Mouse (Mus musculus) thymus, adult 2 months (tissue): ENCODE results near the gene Exog.

Source experiments
- CTCF ChIP-seq: fragments of 200-500 bp; IDR thresholded peaks from 2 replicates; pipeline ENCODE4 v1.5.1; 2012; ENCODE audit warnings: mild to moderate bottlenecking, control low read depth, low read length, moderate library complexity, borderline replicate concordance; ENCODE audit not compliant: control insufficient read depth, poor library complexity, insufficient read depth; ENCODE audit errors: extremely low read depth
- POLR2A ChIP-seq: fragments of 200-500 bp; IDR thresholded peaks from 2 replicates; pipeline ENCODE4 v1.6.1; 2012; ENCODE audit warnings: mild to moderate bottlenecking, low read length, control low read depth, moderate library complexity; ENCODE audit not compliant: control insufficient read depth, poor library complexity, insufficient read depth; ENCODE audit errors: extremely low read depth

GRCm38 (mm10) chr9:119401351-119401750, 43.4 kb upstream of the Exog start:
- TF ChIP-seq CTCF (no peak), POLR2A (no peak)
